Mouse (Mus musculus) cerebellum, adult 11-12 months (tissue): Measurements from ENCODE around the gene Gm21671.
"Not testable (repeated sequence)": the region's sequence is repeated elsewhere in the genome, so short reads cannot be mapped to it uniquely, and the experiment has no call there.

ENCODE experiments used
- DNase-seq: peaks from one replicate; pipeline ENCODE4 v3.0.0; 2022

Gene Gm21671

DNA sequence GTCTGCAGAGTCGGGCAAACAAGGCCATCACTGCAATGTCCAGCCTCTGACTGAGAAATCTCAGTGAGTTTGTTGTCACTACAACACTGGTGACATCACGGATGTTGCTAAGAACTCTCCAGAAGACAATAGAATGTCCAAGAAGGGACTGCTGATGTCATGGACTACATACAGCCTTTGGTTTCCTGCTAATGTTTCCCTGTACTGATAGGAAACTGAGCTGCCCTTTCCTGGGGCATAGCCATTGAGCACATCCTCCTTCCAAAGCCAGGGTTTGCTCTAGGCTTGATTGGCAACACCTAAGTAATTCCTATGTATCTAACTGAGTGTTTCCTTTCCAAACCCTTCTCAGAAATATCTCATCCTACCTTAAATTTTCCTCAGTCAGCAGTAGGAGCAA is at the start of gene Gm21671:
Gene Gm21671 (minus strand): TSS at position 101 of the 400 bp plus-strand sequence.
- DNase-seq, result not testable (repeated sequence)

- DNase-seq, result not testable (repeated sequence)
Measured at GRCm38 (mm10) chr5:25988550-25988949, 34.3 kb upstream of the Gm21671 start, which contains the start of gene Gm21698. TSS of gene Gm21698 (minus strand) at chr5:25988650.

- not testable (repeated sequence) for DNase-seq
Measured at GRCm38 (mm10) chr5:25972563-25972962, 18.3 kb upstream of the Gm21671 start, which contains the start of gene Gm21680. TSS of gene Gm21680 (minus strand) at chr5:25972663.

DNA sequence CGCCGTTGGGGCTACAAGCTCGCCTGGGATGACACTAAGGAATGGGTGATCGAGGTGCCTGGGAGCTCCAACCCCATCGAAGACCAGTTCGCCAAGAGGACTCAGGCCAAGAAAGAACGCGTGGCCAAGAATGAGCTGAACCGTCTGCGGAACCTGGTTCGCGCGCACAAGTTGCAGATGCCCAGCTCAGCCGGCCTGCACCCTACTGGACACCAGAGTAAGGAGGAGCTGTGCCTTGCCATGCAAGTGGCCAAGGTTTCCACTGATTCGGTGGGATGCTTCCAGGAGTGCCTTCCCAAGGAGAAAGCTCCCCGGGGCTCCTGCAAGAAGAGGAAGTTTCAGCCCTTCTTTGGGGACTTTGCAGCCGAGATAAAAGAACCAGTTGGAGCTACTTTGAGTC is 2.8 kb upstream of the Gm21671 start:
- not testable (repeated sequence) for DNase-seq

- DNase-seq, result not testable (repeated sequence)
Measured at GRCm38 (mm10) chr5:25956611-25957010, 2.4 kb upstream of the Gm21671 start.

DNA sequence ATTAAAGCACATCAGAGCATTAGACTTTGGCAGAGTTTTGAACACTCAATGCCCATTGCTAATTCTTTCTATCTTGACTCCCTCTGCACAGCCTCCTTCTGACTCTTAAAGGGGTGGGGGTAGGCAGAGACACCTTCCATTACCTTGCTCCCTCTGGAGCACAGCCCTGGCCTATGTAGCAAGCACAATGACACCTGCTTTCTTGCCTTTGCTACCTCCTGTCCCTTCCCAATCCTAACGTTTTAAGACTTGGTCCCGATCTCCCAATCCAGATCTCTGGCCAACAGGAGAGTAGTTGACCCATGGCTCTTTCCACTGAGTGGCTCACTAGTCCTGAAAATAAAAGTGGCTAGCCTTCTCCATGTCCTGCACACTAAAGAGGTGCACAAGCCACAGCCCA is 8.8 kb downstream of the Gm21671 start:
- DNase-seq, result not testable (repeated sequence)

- DNase-seq, result not testable (repeated sequence)
Measured at GRCm38 (mm10) chr5:25942281-25942680, 11.9 kb downstream of the Gm21671 start, which contains the start of gene Gm21663. TSS of gene Gm21663 (minus strand) at chr5:25942381.
